Mouse (Mus musculus): Measurements from ENCODE around the gene Parvg. TPM values are rescaled to one million over a fixed set of nuclear protein-coding genes. Genes with fewer than 3 reads are reported as not detected.
A peak's percentile ranks its signal among the peaks of the same experiment; 100 is the strongest.
"Not testable (repeated sequence)": the region's sequence is repeated elsewhere in the genome, so short reads cannot be mapped to it uniquely, and the experiment has no call there.

Parvg gene
- polyA plus RNA-seq, 1 experiment, result 1.4 TPM

DNA sequence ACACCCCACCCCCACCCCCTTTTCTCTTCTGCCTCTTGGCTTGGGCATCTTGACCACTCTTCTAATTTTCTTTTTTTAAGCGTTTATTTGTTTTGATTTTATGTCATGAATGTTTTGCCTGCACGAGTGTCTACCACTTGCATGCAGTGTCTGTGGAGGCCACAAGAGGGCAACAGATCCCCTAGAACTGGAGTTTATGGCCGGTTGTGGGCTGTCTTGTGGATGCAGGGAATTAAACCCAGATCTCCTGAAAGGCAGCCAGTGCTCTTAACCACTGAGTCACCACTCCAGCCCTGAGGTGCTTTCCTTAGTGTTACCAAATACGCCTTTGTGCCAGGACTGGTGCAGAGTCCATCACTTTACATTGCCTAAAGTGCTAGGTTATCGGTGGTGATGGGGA is 39.8 kb upstream of the Parvg start:
- H3K4me3 ChIP-seq (replicated peaks; ENCODE audit: insufficient read depth, low read depth, low read length), result no peak overlapping the region
- H3K27ac ChIP-seq (ENCODE audit: insufficient read depth, low read length), result no peak overlapping the region
- peak; percentile 22 to 43 for DNase-seq
- no peaks in the 10 kb centered on the region for H3K27me3 ChIP-seq (ENCODE audit: control insufficient read depth, insufficient read depth, low read length)
- TF ChIP-seq POLR2A (IDR thresholded peaks at IDR 0.05; ENCODE audit: borderline replicate concordance, insufficient read depth, low read length) (no peak), CTCF (IDR thresholded peaks at IDR 0.05; ENCODE audit: borderline replicate concordance, insufficient read depth, low read depth, low read length) (peak; percentile 58)
- WGBS, result 83% methylated on average over 5 of the region's 5 CpGs
- peaks cover 10% of the 10 kb centered on the region for H3K4me1 ChIP-seq (ENCODE audit: control insufficient read depth, insufficient read depth, low read length)

DNA sequence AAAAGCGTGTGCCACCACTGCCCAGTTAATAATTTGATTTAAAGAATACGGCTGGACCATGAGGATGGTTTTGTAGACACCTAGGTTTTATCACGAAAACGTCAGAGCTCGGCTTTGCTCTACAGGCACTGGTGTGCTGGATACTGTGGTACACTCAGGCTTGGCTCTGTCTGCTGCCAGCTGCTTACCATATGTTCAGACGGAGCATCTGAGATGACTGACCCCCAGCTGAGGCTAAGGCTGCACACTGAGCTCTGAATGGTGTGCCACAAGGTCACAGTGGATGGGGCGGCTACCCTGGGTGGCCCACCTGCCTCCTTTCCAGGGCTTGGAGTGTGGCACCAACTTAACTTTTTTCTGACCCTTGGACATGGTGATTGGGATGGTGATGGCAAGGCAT is 38.4 kb upstream of the Parvg start:
- no peak for TF ChIP-seq POLR2A (IDR thresholded peaks at IDR 0.05; ENCODE audit: borderline replicate concordance, insufficient read depth, low read length)
- TF ChIP-seq CTCF (IDR thresholded peaks at IDR 0.05; ENCODE audit: borderline replicate concordance, insufficient read depth, low read depth, low read length), result no peak
- Histone ChIP-seq H3K4me3 (replicated peaks; ENCODE audit: insufficient read depth, low read depth, low read length) (no peak overlapping the region), H3K4me1 (ENCODE audit: control insufficient read depth, insufficient read depth, low read length) (peaks cover 10% of the 10 kb centered on the region), H3K27ac (ENCODE audit: insufficient read depth, low read length) (no peak overlapping the region), H3K27me3 (ENCODE audit: control insufficient read depth, insufficient read depth, low read length) (no peaks in the 10 kb centered on the region)
- 61% methylated on average over 7 of the region's 7 CpGs for WGBS
- DNase-seq, result no peak

DNA sequence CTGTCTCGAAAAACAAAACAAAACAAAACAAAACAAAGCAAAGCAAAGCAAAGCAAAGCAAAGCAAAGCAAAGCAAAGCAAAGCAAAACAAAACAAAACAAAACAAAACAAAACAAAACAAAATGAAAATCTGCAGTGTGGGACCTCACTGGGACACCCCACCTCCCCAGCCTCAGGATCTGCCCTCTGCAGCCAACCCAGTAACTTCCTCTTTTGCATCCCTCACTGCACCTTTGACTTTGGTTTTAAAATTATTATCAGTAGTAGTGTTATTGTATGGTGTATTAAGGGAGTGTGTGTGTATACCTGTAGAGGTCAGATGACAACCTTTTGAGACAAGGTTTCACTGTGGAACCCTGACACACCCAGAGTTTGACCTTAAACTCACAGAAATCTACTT is 34.9 kb upstream of the Parvg start:
- not testable (repeated sequence) for H3K4me1 ChIP-seq (ENCODE audit: control insufficient read depth, insufficient read depth, low read length); H3K27ac ChIP-seq (ENCODE audit: insufficient read depth, low read length); H3K27me3 ChIP-seq (ENCODE audit: control insufficient read depth, insufficient read depth, low read length); H3K4me3 ChIP-seq (replicated peaks; ENCODE audit: insufficient read depth, low read depth, low read length); DNase-seq
- 100% methylated on average over 1 of the region's 1 CpGs for WGBS

DNA sequence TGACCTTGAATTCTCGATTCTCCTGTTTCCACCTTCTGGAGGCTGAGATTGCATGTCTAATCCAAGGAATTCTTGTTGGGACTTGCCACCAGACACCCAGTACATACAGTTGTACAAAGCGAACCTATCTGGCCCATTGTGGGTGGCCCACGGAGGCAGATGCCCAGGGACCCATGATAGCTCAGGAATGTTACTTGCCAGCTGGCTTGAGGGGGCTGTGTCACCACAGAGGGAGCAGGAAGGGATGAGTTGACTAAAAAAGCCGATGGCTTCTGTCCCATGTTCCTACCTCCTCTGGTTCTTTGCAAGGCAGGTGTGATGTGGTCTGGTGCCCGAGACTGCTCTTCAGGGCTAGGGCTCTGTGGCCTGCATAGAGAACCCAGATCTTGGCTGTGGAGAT is 32.7 kb upstream of the Parvg start:
- no peaks in the 10 kb centered on the region for H3K4me1 ChIP-seq (ENCODE audit: control insufficient read depth, insufficient read depth, low read length)
- no peak for DNase-seq
- H3K4me3 ChIP-seq (replicated peaks; ENCODE audit: insufficient read depth, low read depth, low read length), result no peak overlapping the region
- H3K27me3 ChIP-seq (ENCODE audit: control insufficient read depth, insufficient read depth, low read length), result no peaks in the 10 kb centered on the region
- no peak overlapping the region for H3K27ac ChIP-seq (ENCODE audit: insufficient read depth, low read length)
- TF ChIP-seq POLR2A (IDR thresholded peaks at IDR 0.05; ENCODE audit: borderline replicate concordance, insufficient read depth, low read length) (no peak), CTCF (IDR thresholded peaks at IDR 0.05; ENCODE audit: borderline replicate concordance, insufficient read depth, low read depth, low read length) (no peak)
- WGBS, result 76% methylated on average over 5 of the region's 5 CpGs

DNA sequence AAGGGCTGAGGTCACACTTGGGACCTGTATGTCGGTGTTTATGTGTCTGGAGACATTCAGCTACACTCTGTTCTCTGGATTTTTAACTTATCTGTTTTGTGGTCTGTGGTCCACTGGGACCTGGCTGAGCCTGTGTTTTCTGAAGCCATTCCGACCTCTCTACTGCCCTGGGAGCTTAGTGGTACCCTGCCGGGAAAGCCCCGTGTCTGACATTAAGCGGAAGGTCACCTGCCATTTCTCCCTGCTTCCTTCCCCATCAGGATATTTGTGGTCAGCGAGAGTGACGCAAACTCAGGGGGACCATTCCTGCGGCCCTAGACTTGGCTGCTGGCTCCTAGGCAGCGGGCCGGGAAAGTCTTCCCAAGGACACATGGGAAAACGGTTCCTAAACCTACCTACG is 30.2 kb upstream of the Parvg start:
- TF ChIP-seq POLR2A (IDR thresholded peaks at IDR 0.05; ENCODE audit: borderline replicate concordance, insufficient read depth, low read length) (no peak), CTCF (IDR thresholded peaks at IDR 0.05; ENCODE audit: borderline replicate concordance, insufficient read depth, low read depth, low read length) (no peak)
- no peak overlapping the region for H3K4me3 ChIP-seq (replicated peaks; ENCODE audit: insufficient read depth, low read depth, low read length)
- H3K27ac ChIP-seq (ENCODE audit: insufficient read depth, low read length), result no peak overlapping the region
- no peaks in the 10 kb centered on the region for H3K27me3 ChIP-seq (ENCODE audit: control insufficient read depth, insufficient read depth, low read length)
- 79% methylated on average over 12 of the region's 12 CpGs for WGBS
- H3K4me1 ChIP-seq (ENCODE audit: control insufficient read depth, insufficient read depth, low read length), result no peaks in the 10 kb centered on the region
- DNase-seq, result no peak

DNA sequence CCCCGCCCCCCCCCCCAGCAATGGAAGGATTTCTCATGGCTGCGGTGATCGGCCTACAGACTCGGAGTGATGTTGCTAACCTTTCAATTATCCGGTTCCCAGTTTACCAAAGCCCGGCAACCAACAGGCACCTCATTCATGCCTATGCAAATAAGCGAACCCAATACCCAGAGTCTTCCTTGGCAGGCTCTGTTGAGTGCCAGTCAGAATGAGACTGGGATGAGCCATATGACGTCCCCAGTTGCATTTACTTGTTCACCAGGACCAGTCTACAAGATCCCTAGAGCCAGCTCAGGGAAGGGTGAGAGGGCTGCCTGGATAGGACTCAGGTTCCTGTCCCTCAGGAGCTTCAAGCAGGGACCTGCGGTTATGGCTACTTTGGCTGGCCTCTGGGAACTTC is 29.4 kb upstream of the Parvg start:
- no peak for TF ChIP-seq CTCF (IDR thresholded peaks at IDR 0.05; ENCODE audit: borderline replicate concordance, insufficient read depth, low read depth, low read length)
- TF ChIP-seq POLR2A (IDR thresholded peaks at IDR 0.05; ENCODE audit: borderline replicate concordance, insufficient read depth, low read length), result no peak
- no peaks in the 10 kb centered on the region for H3K27me3 ChIP-seq (ENCODE audit: control insufficient read depth, insufficient read depth, low read length)
- no peak overlapping the region for H3K4me3 ChIP-seq (replicated peaks; ENCODE audit: insufficient read depth, low read depth, low read length)
- no peak overlapping the region for H3K27ac ChIP-seq (ENCODE audit: insufficient read depth, low read length)
- WGBS, result 71% methylated on average over 9 of the region's 9 CpGs
- no peak for DNase-seq
- H3K4me1 ChIP-seq (ENCODE audit: control insufficient read depth, insufficient read depth, low read length), result no peaks in the 10 kb centered on the region

DNA sequence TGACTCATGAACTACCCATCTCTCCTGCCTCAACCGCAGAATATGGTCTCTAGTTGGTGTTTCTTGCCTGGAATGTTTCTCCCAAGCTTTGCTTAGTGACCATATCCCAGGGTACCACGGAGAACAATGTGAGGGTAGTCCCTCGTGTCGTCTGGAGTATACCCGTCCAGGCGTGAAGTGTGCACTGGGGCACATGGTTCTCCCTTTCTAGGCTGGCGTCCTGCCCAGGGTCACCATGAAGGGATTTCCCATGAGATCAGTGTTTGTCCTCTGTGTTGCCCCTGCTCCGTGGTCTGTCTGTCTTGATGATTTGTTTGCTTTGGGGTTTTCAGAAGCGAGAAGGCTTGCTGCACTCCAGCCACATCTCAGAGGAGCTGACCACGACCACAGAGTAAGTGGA is 28.6 kb upstream of the Parvg start:
- no peaks in the 10 kb centered on the region for H3K27me3 ChIP-seq (ENCODE audit: control insufficient read depth, insufficient read depth, low read length)
- no peak overlapping the region for H3K4me3 ChIP-seq (replicated peaks; ENCODE audit: insufficient read depth, low read depth, low read length)
- TF ChIP-seq CTCF (IDR thresholded peaks at IDR 0.05; ENCODE audit: borderline replicate concordance, insufficient read depth, low read depth, low read length) (no peak), POLR2A (IDR thresholded peaks at IDR 0.05; ENCODE audit: borderline replicate concordance, insufficient read depth, low read length) (no peak)
- peaks cover 2% of the 10 kb centered on the region for H3K4me1 ChIP-seq (ENCODE audit: control insufficient read depth, insufficient read depth, low read length)
- no peak overlapping the region for H3K27ac ChIP-seq (ENCODE audit: insufficient read depth, low read length)
- WGBS, result 68% methylated on average over 10 of the region's 10 CpGs
- DNase-seq, result no peak

DNA sequence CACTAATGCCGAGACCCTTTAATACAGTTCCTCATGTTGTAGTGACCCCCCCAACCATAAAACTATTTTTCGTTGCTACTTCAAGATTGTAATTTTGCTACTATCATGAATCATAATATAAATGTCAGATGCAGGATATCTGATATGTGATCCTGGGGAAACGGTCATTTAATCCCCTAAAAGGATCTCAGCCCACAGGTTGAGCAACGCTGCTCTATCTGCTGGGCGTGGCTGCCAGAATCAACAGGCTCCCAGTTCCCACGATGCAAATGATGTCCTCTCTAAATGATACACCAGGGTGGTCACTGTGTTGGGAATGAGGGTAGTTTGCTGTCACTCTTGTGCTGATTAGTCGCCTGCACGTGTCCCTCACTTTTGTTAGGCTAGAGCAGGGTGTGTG is 26.4 kb upstream of the Parvg start:
- peaks cover 12% of the 10 kb centered on the region for H3K4me1 ChIP-seq (ENCODE audit: control insufficient read depth, insufficient read depth, low read length)
- H3K27me3 ChIP-seq (ENCODE audit: control insufficient read depth, insufficient read depth, low read length), result no peaks in the 10 kb centered on the region
- WGBS, result 87% methylated on average over 8 of the region's 8 CpGs

More for the DNA sequence above, 26.4 kb upstream of the Parvg start:
- TF ChIP-seq POLR2A (IDR thresholded peaks at IDR 0.05; ENCODE audit: borderline replicate concordance, insufficient read depth, low read length), result no peak
- no peak for TF ChIP-seq CTCF (IDR thresholded peaks at IDR 0.05; ENCODE audit: borderline replicate concordance, insufficient read depth, low read depth, low read length)
- Histone ChIP-seq H3K27ac (ENCODE audit: insufficient read depth, low read length) (no peak overlapping the region), H3K4me3 (replicated peaks; ENCODE audit: insufficient read depth, low read depth, low read length) (no peak overlapping the region)
- no peak for DNase-seq

Data from cerebellum, adult 2 months (tissue).